Mouse (Mus musculus): ENCODE measurements around the gene B4galnt3. TPM values are rescaled to one million over a fixed set of nuclear protein-coding genes. Genes with fewer than 3 reads are reported as not detected.

Gene B4galnt3
- polyA plus RNA-seq, 1 experiment from 2014 or later: 1.1 TPM

GRCm38 (mm10) chr6:120157479-120157878 is 136.9 kb downstream of the B4galnt3 start:
- no peak for ATAC-seq (ENCODE audit: insufficient number of reproducible peaks, low FRiP score, low TSS enrichment, low read depth)

DNA sequence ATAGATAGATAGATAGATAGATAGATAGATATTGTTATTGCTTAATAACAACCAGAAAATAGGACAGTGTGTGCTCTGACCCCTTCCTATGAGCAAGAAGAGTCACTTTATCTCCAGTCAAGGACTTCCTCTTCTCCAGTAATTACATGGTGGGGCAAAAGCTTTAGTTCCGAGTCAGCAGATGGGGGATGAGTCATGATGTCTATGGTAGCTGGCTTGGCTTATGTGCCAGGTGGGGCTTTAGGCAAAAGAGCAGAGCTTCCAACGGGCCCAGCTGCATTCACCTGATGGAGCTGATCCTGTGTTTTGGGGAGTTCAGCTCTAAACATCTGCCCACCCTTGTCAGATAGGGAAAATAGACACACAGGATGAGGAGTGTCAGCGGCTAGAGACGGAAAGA is 138.8 kb downstream of the B4galnt3 start:
- no peaks in the 10 kb centered on the region for H3K9me3 ChIP-seq
- 79% methylated on average over 4 of the region's 4 CpGs for WGBS
- H3K4me1 ChIP-seq: peaks cover 17% of the 10 kb centered on the region
- no peaks in the 10 kb centered on the region for H3K36me3 ChIP-seq
- no peak overlapping the region for H3K9ac ChIP-seq
- H3K27me3 ChIP-seq: no peaks in the 10 kb centered on the region
- H3K27ac ChIP-seq: no peak overlapping the region
- H3K4me3 ChIP-seq: no peak overlapping the region
- ATAC-seq (ENCODE audit: insufficient number of reproducible peaks, low FRiP score, low TSS enrichment, low read depth): no peak
- no peak overlapping the region for H3K4me2 ChIP-seq

More at GRCm38 (mm10) chr6:120157479-120157878, 136.9 kb downstream of the B4galnt3 start:
- H3K27ac ChIP-seq: no peak overlapping the region
- H3K4me1 ChIP-seq: peaks cover 17% of the 10 kb centered on the region
- no peak overlapping the region for H3K9ac ChIP-seq
- H3K36me3 ChIP-seq: no peaks in the 10 kb centered on the region
- no peaks in the 10 kb centered on the region for H3K9me3 ChIP-seq
- H3K4me2 ChIP-seq: no peak overlapping the region
- WGBS: 39% methylated on average over 6 of the region's 6 CpGs
- H3K27me3 ChIP-seq: no peaks in the 10 kb centered on the region
- H3K4me3 ChIP-seq: no peak overlapping the region

- no peak overlapping the region for H3K27ac ChIP-seq
- H3K9ac ChIP-seq: no peak overlapping the region
- H3K4me3 ChIP-seq: no peak overlapping the region
- no peaks in the 10 kb centered on the region for H3K36me3 ChIP-seq
- WGBS: 60% methylated on average over 5 of the region's 5 CpGs
- peaks cover 15% of the 10 kb centered on the region for H3K4me1 ChIP-seq
- H3K4me2 ChIP-seq: no peak overlapping the region
- H3K27me3 ChIP-seq: no peaks in the 10 kb centered on the region
- ATAC-seq (ENCODE audit: insufficient number of reproducible peaks, low FRiP score, low TSS enrichment, low read depth): no peak
- no peaks in the 10 kb centered on the region for H3K9me3 ChIP-seq
Observed at GRCm38 (mm10) chr6:120154526-120155309, 139.6 kb downstream of the B4galnt3 start.

Other genes starting within 250 kb of the B4galnt3 start
- gene Ninj2, start 201.2 kb downstream of the B4galnt3 start, polyA plus RNA-seq (2015; fragmentation: Nextera tagmentation; extraction: Ambion mirVana): 1.5 and 1.6 TPM in 2 replicates
- gene D330020A13Rik, start 195 bp downstream of the B4galnt3 start, polyA plus RNA-seq (2015; fragmentation: Nextera tagmentation; extraction: Ambion mirVana): 0.40 and 0.77 TPM in 2 replicates
- gene Kdm5a, start 69.6 kb upstream of the B4galnt3 start, polyA plus RNA-seq (2015; fragmentation: Nextera tagmentation; extraction: Ambion mirVana): 41.7 and 43.3 TPM in 2 replicates
- 21.8 and 22.7 TPM in 2 replicates for gene Ccdc77, start 69.8 kb upstream of the B4galnt3 start, polyA plus RNA-seq (2015; fragmentation: Nextera tagmentation; extraction: Ambion mirVana)
- gene Il17ra, start 168.7 kb upstream of the B4galnt3 start, polyA plus RNA-seq (2015; fragmentation: Nextera tagmentation; extraction: Ambion mirVana): 8.1 and 8.7 TPM in 2 replicates
- 0.05 TPM in 1 of 2 replicates, not detected in the other for gene Tmem121b, start 199.2 kb upstream of the B4galnt3 start, polyA plus RNA-seq (2015; fragmentation: Nextera tagmentation; extraction: Ambion mirVana)
- gene Hdhd5, start 236.8 kb upstream of the B4galnt3 start, polyA plus RNA-seq (2015; fragmentation: Nextera tagmentation; extraction: Ambion mirVana): 16.2 and 16.9 TPM in 2 replicates

Data from limb, embryonic 15.5 days (tissue).